Mouse (Mus musculus): ENCODE data around the gene Pomp.

GRCm38 (mm10) chr5:147916171-147916570 is 55.9 kb downstream of the Pomp start:
- TF ChIP-seq CTCF (IDR thresholded peaks at IDR 0.05; ENCODE audit: borderline replicate concordance, control insufficient read depth, extremely low read depth, insufficient read depth, low read length, poor library complexity): no peak
- no peak for TF ChIP-seq POLR2A (IDR thresholded peaks at IDR 0.05; ENCODE audit: control insufficient read depth, extremely low read depth, insufficient read depth, low read length, poor library complexity)

Measured in thymus, adult 2 months (tissue).